Mouse (Mus musculus) kidney, postnatal 4 days (tissue): ENCODE measurements around the gene Zbtb12.
A peak's percentile ranks its signal among the peaks of the same experiment; 100 is the strongest.

Source experiments
- DNase-seq, 2 experiments: peaks; one replicate each; pipeline ENCODE4 v3.0.0; 2021; ENCODE audit warnings: mixed read lengths in 2 of 2

The Zbtb12 gene

DNA sequence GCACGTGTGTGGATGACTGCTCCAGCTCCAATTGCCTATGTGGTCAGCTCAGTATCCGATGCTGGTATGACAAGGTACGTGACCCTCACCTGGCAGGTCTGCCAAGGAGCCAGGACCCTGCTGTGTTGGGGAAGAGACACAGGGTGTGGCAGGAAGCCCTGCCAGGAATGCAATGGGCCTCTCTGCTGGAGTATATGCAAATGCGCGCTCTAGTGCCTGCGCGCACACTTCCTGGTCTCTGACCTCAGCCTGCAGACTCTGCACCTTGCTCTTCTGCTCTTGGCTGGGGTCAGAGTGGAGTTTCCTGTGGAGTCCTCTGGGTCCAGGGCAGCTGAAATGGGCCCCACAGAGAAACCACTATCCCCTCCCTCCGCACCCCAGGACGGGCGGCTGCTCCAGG, 31.7 kb downstream of the Zbtb12 start:
- DNase-seq, result peak in 1 of 2 experiments; percentile 40

DNA sequence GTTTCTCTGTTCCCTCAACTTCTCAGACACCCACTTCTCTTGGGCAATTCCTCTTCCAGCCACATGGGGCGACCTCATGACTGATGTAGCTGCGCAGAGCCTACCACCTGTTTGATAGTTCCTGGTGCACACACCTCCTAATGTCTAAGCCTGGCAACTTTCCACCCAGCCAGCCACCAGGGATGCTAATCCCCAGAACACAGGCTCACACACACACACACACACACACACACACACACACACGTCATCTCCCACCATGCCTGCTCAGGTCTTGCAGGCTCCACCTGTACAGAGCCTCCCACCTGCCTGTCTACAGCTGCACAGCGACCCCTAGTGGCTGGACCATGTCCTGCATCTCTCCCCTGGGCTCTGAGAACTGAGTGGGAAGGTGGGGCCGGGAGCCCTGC, 32.7 kb downstream of the Zbtb12 start:
- DNase-seq, result peak; percentile 90 to 92

DNA sequence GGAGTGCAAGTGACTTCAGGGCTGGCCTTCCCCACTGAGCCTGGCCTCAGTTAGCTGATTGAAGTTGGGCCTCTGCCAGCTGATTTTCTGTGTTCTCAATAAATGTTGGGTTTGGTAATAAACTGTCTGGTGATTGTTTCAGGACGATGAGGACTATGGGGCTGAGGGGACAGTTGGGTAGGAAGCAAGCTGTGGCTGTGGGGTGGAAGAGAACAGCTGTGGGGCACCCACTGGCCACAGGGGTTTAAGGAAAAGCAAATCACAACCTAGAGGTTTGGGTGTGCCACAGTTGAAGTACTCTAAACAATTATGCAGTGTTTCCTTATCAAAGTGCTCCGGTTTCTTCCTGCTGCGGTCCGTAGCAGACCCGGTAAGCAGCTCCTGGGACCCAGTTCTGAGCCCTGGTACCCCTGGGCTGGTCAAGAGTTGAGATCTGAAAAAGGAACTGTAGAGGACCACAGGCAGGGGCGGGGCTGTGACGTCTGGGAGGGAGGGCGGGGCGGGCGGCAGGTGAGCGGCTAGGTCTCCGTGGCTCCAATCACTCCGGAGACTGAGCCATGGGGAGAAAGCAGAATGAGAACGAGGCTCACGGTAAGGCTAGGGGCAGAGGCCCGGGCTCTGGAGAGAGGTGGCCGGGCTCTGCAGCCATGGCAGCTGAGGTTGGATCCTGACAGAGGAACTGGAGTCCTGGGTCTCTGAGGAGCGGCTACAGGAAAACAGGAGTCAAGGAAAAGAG, 34.8 kb downstream of the Zbtb12 start, which contains the start of gene Slc44a4:
Slc44a4 (plus strand) TSS at position 537 of the 736 bp plus-strand sequence.
- peak; percentile 46 to 67 for DNase-seq

GRCm38 (mm10) chr17:34915410-34915831, 36.1 kb downstream of the Zbtb12 start:
- peak; percentile 73 to 84 for DNase-seq

- DNase-seq, result no peak
Observed at GRCm38 (mm10) chr17:34916316-34916715, 37.0 kb downstream of the Zbtb12 start.

- DNase-seq, result no peak
Observed at GRCm38 (mm10) chr17:34917188-34917587, 37.9 kb downstream of the Zbtb12 start.

GRCm38 (mm10) chr17:34922939-34923338, 43.7 kb downstream of the Zbtb12 start:
- DNase-seq, result peak; percentile 47 to 53

DNA sequence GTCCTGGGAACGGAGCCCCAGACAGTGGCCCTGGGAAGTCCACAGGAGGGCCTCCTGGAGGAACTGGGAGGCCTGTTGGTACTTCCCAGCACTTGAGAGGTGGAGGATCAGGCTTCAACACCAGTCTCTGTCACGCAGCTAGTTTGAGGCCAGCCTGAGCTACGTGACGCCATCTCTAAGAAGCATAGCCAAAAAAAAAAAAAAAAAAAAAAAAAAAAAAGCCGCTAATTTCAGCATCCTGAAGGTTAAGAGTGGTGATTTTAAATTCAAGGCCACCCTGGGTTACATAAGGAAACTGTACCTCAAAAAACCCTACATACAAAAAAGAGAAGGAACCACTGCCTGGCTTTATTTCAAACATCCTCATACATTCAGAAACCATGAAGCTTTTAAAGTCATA, 45.0 kb downstream of the Zbtb12 start:
- no peak for DNase-seq

- no peak for DNase-seq
Observed at GRCm38 (mm10) chr17:34927306-34928019, 48.2 kb downstream of the Zbtb12 start.

DNA sequence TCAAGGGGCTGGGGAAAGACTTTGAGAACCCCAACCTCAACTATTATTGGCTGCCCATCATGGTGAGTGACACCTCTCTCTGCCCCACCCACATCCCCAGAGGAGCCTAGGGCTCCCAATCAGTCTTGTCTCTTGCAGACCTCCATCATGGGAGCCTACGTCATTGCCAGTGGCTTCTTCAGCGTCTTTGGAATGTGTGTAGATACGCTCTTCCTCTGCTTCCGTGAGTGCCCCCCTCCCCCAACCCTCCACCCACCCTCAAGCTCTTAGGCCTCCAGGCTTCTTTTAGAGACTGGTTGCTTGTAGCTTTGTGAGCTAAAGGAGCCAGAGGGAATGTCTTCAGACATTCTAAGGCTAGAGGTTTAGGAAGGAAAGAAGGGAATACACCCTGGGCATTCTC, 49.6 kb downstream of the Zbtb12 start:
- no peak for DNase-seq

- peak; percentile 99 for DNase-seq
Observed at GRCm38 (mm10) chr17:34931061-34931734, 51.9 kb downstream of the Zbtb12 start, which contains the start of gene Neu1. Gene Neu1 (plus strand): TSS chr17:34931253.

- peak in 1 of 2 experiments; percentile 56 for DNase-seq
Observed at GRCm38 (mm10) chr17:34931735-34932098, 52.4 kb downstream of the Zbtb12 start.

- no peak for DNase-seq
Observed at GRCm38 (mm10) chr17:34932287-34932686, 53.0 kb downstream of the Zbtb12 start.

- peak; percentile 51 to 70 for DNase-seq
Observed at GRCm38 (mm10) chr17:34934031-34934430, 54.7 kb downstream of the Zbtb12 start.

DNA sequence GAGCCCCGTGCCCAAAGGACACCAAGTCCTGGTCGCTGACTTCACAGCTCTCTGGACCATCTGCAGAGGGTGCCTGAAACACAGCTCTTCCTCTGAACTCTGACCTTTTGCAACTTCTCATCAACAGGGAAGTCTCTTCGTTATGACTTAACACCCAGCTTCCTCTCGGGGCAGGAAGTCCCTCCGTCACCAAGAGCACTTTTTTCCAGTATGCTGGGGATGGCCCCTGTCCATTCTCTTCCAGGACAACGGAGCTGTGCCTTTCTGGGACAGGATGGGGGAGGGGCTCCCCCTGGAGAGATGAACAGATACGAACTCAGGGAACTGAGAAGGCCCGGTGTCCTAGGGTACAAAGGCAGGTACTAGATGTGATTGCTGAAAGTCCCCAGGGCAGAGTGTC, 55.5 kb downstream of the Zbtb12 start:
- DNase-seq, result peak in 1 of 2 experiments; percentile 60

GRCm38 (mm10) chr17:34937960-34938505, 58.8 kb downstream of the Zbtb12 start:
- DNase-seq, result no peak

GRCm38 (mm10) chr17:34941344-34942041, 62.2 kb downstream of the Zbtb12 start:
- DNase-seq, result peak; percentile 56 to 74

- no peak for DNase-seq
Observed at GRCm38 (mm10) chr17:34943128-34943815, 64.0 kb downstream of the Zbtb12 start.

DNA sequence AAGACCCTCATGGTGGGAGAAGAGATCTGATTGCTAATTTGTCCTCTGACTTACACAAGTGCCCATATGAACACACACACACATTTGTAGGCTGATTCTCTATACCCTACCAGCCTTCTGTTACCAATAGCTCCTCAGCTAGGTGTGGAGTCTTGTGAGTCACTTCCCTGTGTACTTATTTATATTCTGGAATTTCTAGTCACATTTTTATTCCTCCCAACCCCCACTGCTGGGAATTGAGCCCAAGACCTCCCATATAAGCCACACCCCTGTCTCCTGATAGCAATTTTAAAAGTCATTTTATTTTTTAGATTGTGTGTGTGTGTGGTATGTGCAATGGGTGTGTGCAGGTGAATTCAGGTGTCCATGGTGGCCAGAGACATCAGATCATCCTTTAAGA, 65.1 kb downstream of the Zbtb12 start:
- DNase-seq, result no peak
